Mouse (Mus musculus): ENCODE results near the gene Tsr3. TPM values are rescaled to one million over a fixed set of nuclear protein-coding genes. Genes with fewer than 3 reads are reported as not detected.

Gene Tsr3
- polyA plus RNA-seq, 1 experiment from 2014 or later = 62.5 TPM

- Histone ChIP-seq H3K27me3 (ENCODE audit: control insufficient read depth, insufficient read depth, low read length) (no peaks in the 10 kb centered on the region), H3K4me3 (ENCODE audit: low read depth, low read length) (peak within 1 kb of the TSS; percentile 98), H3K4me2 (peak within 1 kb of the TSS; percentile 45), H3K9me3 (ENCODE audit: control insufficient read depth, low read length) (no peaks in the 10 kb centered on the region), H3K27ac (ENCODE audit: low read depth, low read length) (peak within 1 kb of the TSS; percentile 97), H3K9ac (ENCODE audit: low read length) (peak within 1 kb of the TSS; percentile 100), H3K36me3 (ENCODE audit: control insufficient read depth, insufficient read depth, low read length) (no peaks in the 10 kb centered on the region), H3K4me1 (ENCODE audit: control insufficient read depth, insufficient read depth, low read length) (peaks cover 17% of the 10 kb centered on the region)
- DNase-seq (ENCODE audit: low spot score, missing footprints) = peak; percentile 62
- 88% methylated on average over 9 of the region's 9 CpGs for WGBS
- no peak for ATAC-seq (ENCODE audit: low FRiP score)
Measured at GRCm38 (mm10) chr17:25274571-25275346, 34.8 kb downstream of the Tsr3 start, which contains the start of gene Ube2i. TSS of gene Ube2i (minus strand) at chr17:25274622.

GRCm38 (mm10) chr17:25275833-25276232 is 35.9 kb downstream of the Tsr3 start:
- H3K27me3 ChIP-seq (ENCODE audit: control insufficient read depth, insufficient read depth, low read length) = no peaks in the 10 kb centered on the region
- H3K9ac ChIP-seq (ENCODE audit: low read length) = no peak overlapping the region
- DNase-seq (ENCODE audit: low spot score, missing footprints) (peak; percentile 71), ATAC-seq (ENCODE audit: low FRiP score) (no peak)
- H3K4me1 ChIP-seq (ENCODE audit: control insufficient read depth, insufficient read depth, low read length) = peaks cover 13% of the 10 kb centered on the region
- no peaks in the 10 kb centered on the region for H3K9me3 ChIP-seq (ENCODE audit: control insufficient read depth, low read length)
- no peaks in the 10 kb centered on the region for H3K36me3 ChIP-seq (ENCODE audit: control insufficient read depth, insufficient read depth, low read length)
- H3K4me2 ChIP-seq = no peak overlapping the region
- no peak overlapping the region for H3K4me3 ChIP-seq (ENCODE audit: low read depth, low read length)
- H3K27ac ChIP-seq (ENCODE audit: low read depth, low read length) = no peak overlapping the region
- 96% methylated on average over 3 of the region's 3 CpGs for WGBS

DNA sequence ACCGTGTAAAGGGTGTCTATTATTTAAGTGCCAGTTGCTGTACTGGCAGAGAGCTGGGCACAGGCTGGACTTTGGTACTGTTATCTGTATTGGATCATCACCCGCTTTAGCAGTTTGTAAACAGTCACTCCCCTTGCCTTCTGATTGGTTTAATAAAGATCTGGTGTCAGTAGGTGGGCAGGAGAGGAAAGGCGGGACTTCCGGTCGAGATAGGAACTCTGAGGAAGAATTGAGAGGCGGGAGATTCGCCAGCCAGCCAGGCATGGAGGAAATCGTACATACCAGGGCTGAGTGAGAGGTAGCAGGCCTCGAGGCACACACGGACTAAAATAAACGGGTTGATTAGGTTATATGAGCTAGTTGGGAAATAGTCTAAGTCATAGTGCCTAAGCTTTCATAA is 42.2 kb downstream of the Tsr3 start:
- Histone ChIP-seq H3K4me3 (ENCODE audit: low read depth, low read length) (no peak overlapping the region), H3K27ac (ENCODE audit: low read depth, low read length) (no peak overlapping the region), H3K27me3 (ENCODE audit: control insufficient read depth, insufficient read depth, low read length) (no peaks in the 10 kb centered on the region), H3K4me2 (no peak overlapping the region), H3K9ac (ENCODE audit: low read length) (no peak overlapping the region), H3K4me1 (ENCODE audit: control insufficient read depth, insufficient read depth, low read length) (no peaks in the 10 kb centered on the region), H3K36me3 (ENCODE audit: control insufficient read depth, insufficient read depth, low read length) (no peaks in the 10 kb centered on the region), H3K9me3 (ENCODE audit: control insufficient read depth, low read length) (no peaks in the 10 kb centered on the region)
- DNase-seq (ENCODE audit: low spot score, missing footprints) = no peak
- no peak for ATAC-seq (ENCODE audit: low FRiP score)
- WGBS = 45% methylated on average over 11 of the region's 11 CpGs

DNA sequence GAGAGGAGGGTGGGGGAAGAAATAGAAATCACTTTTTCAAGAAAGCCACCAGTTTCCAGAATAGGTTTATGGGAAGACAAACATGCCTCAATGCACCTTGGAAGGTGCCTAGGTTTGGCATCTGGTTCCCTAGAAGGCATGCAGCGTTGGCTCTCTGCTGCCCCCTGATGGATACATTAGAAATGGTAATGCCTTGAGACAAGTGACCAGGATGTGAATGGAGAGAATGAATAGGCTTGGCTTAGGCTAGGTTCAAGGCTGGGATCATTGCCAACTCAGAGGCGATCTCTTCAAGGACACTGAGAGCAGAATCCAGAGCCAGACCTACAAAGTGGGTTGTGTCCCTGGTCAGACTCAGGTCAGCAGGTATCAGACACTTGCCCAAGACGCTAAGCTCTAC is 45.1 kb downstream of the Tsr3 start:
- Histone ChIP-seq H3K4me2 (no peak overlapping the region), H3K4me1 (ENCODE audit: control insufficient read depth, insufficient read depth, low read length) (no peaks in the 10 kb centered on the region), H3K9me3 (ENCODE audit: control insufficient read depth, low read length) (no peaks in the 10 kb centered on the region), H3K36me3 (ENCODE audit: control insufficient read depth, insufficient read depth, low read length) (no peaks in the 10 kb centered on the region), H3K4me3 (ENCODE audit: low read depth, low read length) (no peak overlapping the region), H3K9ac (ENCODE audit: low read length) (no peak overlapping the region), H3K27ac (ENCODE audit: low read depth, low read length) (no peak overlapping the region), H3K27me3 (ENCODE audit: control insufficient read depth, insufficient read depth, low read length) (no peaks in the 10 kb centered on the region)
- DNase-seq (ENCODE audit: low spot score, missing footprints) = peak; percentile 96
- no peak for ATAC-seq (ENCODE audit: low FRiP score)
- 21% methylated on average over 3 of the region's 3 CpGs for WGBS

DNA sequence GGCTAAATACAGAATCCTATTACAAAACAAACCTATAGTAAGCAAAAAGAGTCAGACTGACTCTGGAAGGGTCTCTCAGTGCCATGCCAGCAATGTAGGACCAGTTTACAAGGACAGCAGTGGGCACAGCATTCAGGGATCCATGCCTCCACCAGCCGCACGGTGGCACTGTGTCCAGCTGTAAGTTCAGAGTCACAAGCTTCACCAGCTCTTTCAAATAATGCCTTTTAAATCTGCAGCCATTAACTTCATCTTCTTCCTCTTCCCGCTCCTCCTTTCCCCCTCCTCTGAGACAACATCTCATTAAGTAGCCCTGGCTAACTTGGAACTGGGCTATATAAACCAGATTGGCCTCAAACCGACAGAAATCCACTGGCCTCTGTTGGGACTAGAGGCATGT is 48.9 kb downstream of the Tsr3 start:
- H3K4me1 ChIP-seq (ENCODE audit: control insufficient read depth, insufficient read depth, low read length) = no peaks in the 10 kb centered on the region

GRCm38 (mm10) chr17:25290411-25290810 is 50.4 kb downstream of the Tsr3 start:
- H3K27ac ChIP-seq (ENCODE audit: low read depth, low read length) = no peak overlapping the region
- H3K9ac ChIP-seq (ENCODE audit: low read length) = no peak overlapping the region
- no peaks in the 10 kb centered on the region for H3K4me1 ChIP-seq (ENCODE audit: control insufficient read depth, insufficient read depth, low read length)
- H3K27me3 ChIP-seq (ENCODE audit: control insufficient read depth, insufficient read depth, low read length) = no peaks in the 10 kb centered on the region
- H3K4me3 ChIP-seq (ENCODE audit: low read depth, low read length) = no peak overlapping the region
- DNase-seq (ENCODE audit: low spot score, missing footprints) = no peak
- H3K9me3 ChIP-seq (ENCODE audit: control insufficient read depth, low read length) = no peaks in the 10 kb centered on the region
- ATAC-seq (ENCODE audit: low FRiP score) = no peak
- H3K4me2 ChIP-seq = no peak overlapping the region
- WGBS = 25% methylated on average over 4 of the region's 4 CpGs
- no peaks in the 10 kb centered on the region for H3K36me3 ChIP-seq (ENCODE audit: control insufficient read depth, insufficient read depth, low read length)

More for the DNA sequence above, 48.9 kb downstream of the Tsr3 start:
- no peak overlapping the region for H3K4me2 ChIP-seq
- ATAC-seq (ENCODE audit: low FRiP score) (no peak), DNase-seq (ENCODE audit: low spot score, missing footprints) (peak; percentile 91)
- no peak overlapping the region for H3K27ac ChIP-seq (ENCODE audit: low read depth, low read length)
- no peaks in the 10 kb centered on the region for H3K27me3 ChIP-seq (ENCODE audit: control insufficient read depth, insufficient read depth, low read length)
- H3K4me3 ChIP-seq (ENCODE audit: low read depth, low read length) = no peak overlapping the region
- no peak overlapping the region for H3K9ac ChIP-seq (ENCODE audit: low read length)
- no peaks in the 10 kb centered on the region for H3K9me3 ChIP-seq (ENCODE audit: control insufficient read depth, low read length)
- H3K36me3 ChIP-seq (ENCODE audit: control insufficient read depth, insufficient read depth, low read length) = no peaks in the 10 kb centered on the region
- 32% methylated on average over 4 of the region's 4 CpGs for WGBS

Small RNA genes lying within 50 kb of the gene (microRNA-seq; reads per million reads assigned to microRNA genes)
- 2.5 reads per million, percentile 9 among the genes with 10 or more reads in this experiment for gene Mir3547

Other genes starting within 250 kb of the Tsr3 start
- 10.8 and 11.2 TPM in 2 replicates for gene Cramp1l, start 224.4 kb upstream of the Tsr3 start, polyA plus RNA-seq (2014; fragmentation: Nextera tagmentation; extraction: Ambion mirVana)
- gene Ift140, start 224.1 kb upstream of the Tsr3 start, polyA plus RNA-seq (2014; fragmentation: Nextera tagmentation; extraction: Ambion mirVana) = 20.9 and 21.2 TPM in 2 replicates
- 9.5 and 10.4 TPM in 2 replicates for gene Tmem204, start 156.6 kb upstream of the Tsr3 start, polyA plus RNA-seq (2014; fragmentation: Nextera tagmentation; extraction: Ambion mirVana)
- gene Telo2, start 124.2 kb upstream of the Tsr3 start, polyA plus RNA-seq (2014; fragmentation: Nextera tagmentation; extraction: Ambion mirVana) = 22.5 and 23.2 TPM in 2 replicates
- not detected in 2 replicates for gene Ptx4, start 119.4 kb upstream of the Tsr3 start, polyA plus RNA-seq (2014; fragmentation: Nextera tagmentation; extraction: Ambion mirVana)
- 16.7 and 20.4 TPM in 2 replicates for gene Clcn7, start 106.8 kb upstream of the Tsr3 start, polyA plus RNA-seq (2014; fragmentation: Nextera tagmentation; extraction: Ambion mirVana)
- not detected in 2 replicates for gene Ccdc154, start 77.7 kb upstream of the Tsr3 start, polyA plus RNA-seq (2014; fragmentation: Nextera tagmentation; extraction: Ambion mirVana)
- not detected in 2 replicates for gene Gm38655, start 64.7 kb upstream of the Tsr3 start, polyA plus RNA-seq (2014; fragmentation: Nextera tagmentation; extraction: Ambion mirVana)
- 34.4 TPM in 2 replicates for gene BC003965, start 55.6 kb upstream of the Tsr3 start, polyA plus RNA-seq (2014; fragmentation: Nextera tagmentation; extraction: Ambion mirVana)
- 4.2 and 6.4 TPM in 2 replicates for gene Unkl, start 51.8 kb upstream of the Tsr3 start, polyA plus RNA-seq (2014; fragmentation: Nextera tagmentation; extraction: Ambion mirVana)
- gene Gnptg, start within 50 bp of the Tsr3 start, polyA plus RNA-seq (2014; fragmentation: Nextera tagmentation; extraction: Ambion mirVana) = 59.5 and 63.2 TPM in 2 replicates
- 1.3 and 1.4 TPM in 2 replicates for gene Baiap3, start 16.2 kb downstream of the Tsr3 start, polyA plus RNA-seq (2014; fragmentation: Nextera tagmentation; extraction: Ambion mirVana)
- gene Ube2i, start 34.5 kb downstream of the Tsr3 start, polyA plus RNA-seq (2014; fragmentation: Nextera tagmentation; extraction: Ambion mirVana) = 863 and 877 TPM in 2 replicates
- gene Prss34, start 58.2 kb downstream of the Tsr3 start, polyA plus RNA-seq (2014; fragmentation: Nextera tagmentation; extraction: Ambion mirVana) = not detected in 2 replicates
- gene Prss28, start 68.5 kb downstream of the Tsr3 start, polyA plus RNA-seq (2014; fragmentation: Nextera tagmentation; extraction: Ambion mirVana) = not detected in 2 replicates
- not detected in 2 replicates for gene Prss29, start 78.5 kb downstream of the Tsr3 start, polyA plus RNA-seq (2014; fragmentation: Nextera tagmentation; extraction: Ambion mirVana)
- not detected in 2 replicates for gene Tpsab1, start 105.4 kb downstream of the Tsr3 start, polyA plus RNA-seq (2014; fragmentation: Nextera tagmentation; extraction: Ambion mirVana)
- gene Tpsb2, start 126.1 kb downstream of the Tsr3 start, polyA plus RNA-seq (2014; fragmentation: Nextera tagmentation; extraction: Ambion mirVana) = not detected in 2 replicates
- gene Tpsg1, start 129.1 kb downstream of the Tsr3 start, polyA plus RNA-seq (2014; fragmentation: Nextera tagmentation; extraction: Ambion mirVana) = not detected in 2 replicates
- 3.5 and 4.3 TPM in 2 replicates for gene Cacna1h, start 193.6 kb downstream of the Tsr3 start, polyA plus RNA-seq (2014; fragmentation: Nextera tagmentation; extraction: Ambion mirVana)
- 0.12 TPM in 1 of 2 replicates, not detected in the other for gene Tekt4, start 214.4 kb downstream of the Tsr3 start, polyA plus RNA-seq (2014; fragmentation: Nextera tagmentation; extraction: Ambion mirVana)

Measured in midbrain, embryonic 11.5 days (tissue).